Mouse (Mus musculus) E14TG2a.4 (cell line): ENCODE results near the gene Elf1.
"Not testable (repeated sequence)": the region's sequence is repeated elsewhere in the genome, so short reads cannot be mapped to it uniquely, and the experiment has no call there.

Source experiments
- H3K27me3 ChIP-seq: 2 replicates; pipeline ENCODE4 v1.6.1; 2014; ENCODE audit warnings: low read length, control low read depth; ENCODE audit not compliant: insufficient read depth
- H3K36me3 ChIP-seq: 2 replicates; pipeline ENCODE4 v1.6.1; 2014; ENCODE audit warnings: low read length, control low read depth; ENCODE audit not compliant: insufficient read depth
- H3K4me1 ChIP-seq: replicated peaks from 2 replicates; pipeline ENCODE4 v1.6.1; 2014; ENCODE audit warnings: low read depth, low read length, control low read depth
- H3K4me3 ChIP-seq: replicated peaks from 2 replicates; pipeline ENCODE4 v1.5.1; 2014; ENCODE audit warnings: mild to moderate bottlenecking, low read length
- H3K9me3 ChIP-seq: 2 replicates; pipeline ENCODE4 v1.6.1; 2014; ENCODE audit warnings: low read length, control low read depth
- CTCF ChIP-seq: conservative IDR thresholded peaks from 2 replicates; pipeline ENCODE4 v1.5.1; 2014; ENCODE audit warnings: low read length
- NANOG ChIP-seq: IDR thresholded peaks from 2 replicates; pipeline ENCODE4 v1.6.1; 2014; ENCODE audit warnings: borderline replicate concordance, low read length, mixed read lengths
- POU5F1 ChIP-seq: IDR thresholded peaks from 2 replicates; pipeline ENCODE4 v1.6.1; 2014; ENCODE audit warnings: low read length, borderline replicate concordance

The Elf1 gene

DNA sequence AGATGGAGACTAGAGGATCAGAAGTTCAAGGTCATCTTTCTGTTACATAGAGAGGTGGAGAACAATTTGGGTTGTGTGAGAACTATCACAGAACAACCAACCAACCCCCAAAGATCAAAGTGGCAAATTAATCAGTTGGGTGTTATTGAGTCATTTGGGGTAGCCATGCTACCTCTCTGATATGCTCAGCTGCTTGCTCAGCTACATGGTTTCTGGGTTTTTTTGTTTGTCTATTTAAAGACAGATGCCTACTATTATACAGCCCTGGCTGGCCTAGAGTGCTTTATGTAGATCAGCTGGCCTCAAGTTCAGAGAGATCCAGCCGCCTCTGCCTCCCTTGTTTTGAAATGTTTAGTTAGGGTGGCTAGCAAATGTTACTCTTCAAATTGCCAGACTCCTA, 40.1 kb downstream of the Elf1 start:
- H3K9me3 ChIP-seq = no peaks in the 10 kb centered on the region
- TF ChIP-seq NANOG = no peak
- no peak for TF ChIP-seq CTCF
- no peak for TF ChIP-seq POU5F1
- no peaks in the 10 kb centered on the region for H3K36me3 ChIP-seq
- H3K27me3 ChIP-seq = no peaks in the 10 kb centered on the region
- H3K4me3 ChIP-seq = no peak overlapping the region
- H3K4me1 ChIP-seq = peaks cover 17% of the 10 kb centered on the region

DNA sequence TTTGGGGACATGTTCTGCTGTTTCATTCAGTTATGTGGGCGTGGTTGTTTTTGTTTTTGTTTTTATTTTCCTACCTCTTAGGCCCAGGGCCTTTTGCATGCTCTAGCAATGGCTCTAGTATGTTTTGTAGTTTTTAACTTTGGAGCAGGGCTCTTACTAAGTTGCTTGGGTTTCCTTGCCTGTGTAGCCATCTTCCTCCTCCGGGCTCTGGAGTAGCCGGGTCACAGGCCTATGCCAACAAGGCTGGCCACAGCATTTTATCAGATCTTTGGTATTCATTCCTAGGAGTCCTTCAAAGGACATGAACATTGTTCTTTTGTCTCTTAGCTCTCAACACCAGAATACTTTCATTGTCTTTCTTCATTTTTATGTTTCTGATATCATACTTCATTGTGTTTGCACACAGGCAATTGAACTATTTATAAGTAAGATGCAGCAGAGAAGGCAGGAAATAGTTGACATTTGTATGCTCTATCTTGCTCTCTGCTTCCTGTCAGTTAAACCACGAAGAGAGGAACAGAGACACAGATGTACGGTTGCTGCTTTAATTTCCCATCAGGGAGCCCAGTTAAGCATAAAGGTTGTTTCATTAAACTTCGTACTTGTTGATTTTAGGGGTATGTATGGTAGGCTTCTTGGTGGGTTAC, 40.6 kb downstream of the Elf1 start:
- peaks cover 13% of the 10 kb centered on the region for H3K4me1 ChIP-seq
- H3K9me3 ChIP-seq = no peaks in the 10 kb centered on the region
- H3K36me3 ChIP-seq = no peaks in the 10 kb centered on the region
- TF ChIP-seq NANOG (no peak), CTCF (no peak)
- H3K27me3 ChIP-seq = no peaks in the 10 kb centered on the region
- no peak overlapping the region for H3K4me3 ChIP-seq

DNA sequence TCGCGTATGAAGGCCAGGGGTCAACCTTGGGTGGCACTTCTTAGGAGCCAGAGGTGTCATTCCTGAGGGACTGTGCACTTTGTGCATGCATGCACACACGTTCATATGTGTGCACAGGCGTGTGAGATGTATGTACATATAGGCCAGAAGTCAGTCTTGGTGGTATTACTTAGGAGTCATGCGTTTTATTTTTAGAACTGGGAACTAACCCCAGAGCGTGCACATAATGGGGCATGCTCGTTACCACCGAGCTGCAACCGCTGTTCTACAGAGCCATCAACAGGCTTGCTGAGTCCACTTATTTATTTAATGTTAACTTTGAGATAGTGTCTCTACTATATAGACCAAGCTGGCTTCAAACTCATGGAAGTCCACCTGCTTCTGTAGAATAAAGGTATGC, 41.4 kb downstream of the Elf1 start:
- TF ChIP-seq CTCF (no peak), POU5F1 (no peak), NANOG (no peak)
- H3K9me3 ChIP-seq = no peaks in the 10 kb centered on the region
- H3K27me3 ChIP-seq = no peaks in the 10 kb centered on the region
- no peaks in the 10 kb centered on the region for H3K36me3 ChIP-seq
- H3K4me3 ChIP-seq = no peak overlapping the region
- H3K4me1 ChIP-seq = peaks cover 5% of the 10 kb centered on the region

DNA sequence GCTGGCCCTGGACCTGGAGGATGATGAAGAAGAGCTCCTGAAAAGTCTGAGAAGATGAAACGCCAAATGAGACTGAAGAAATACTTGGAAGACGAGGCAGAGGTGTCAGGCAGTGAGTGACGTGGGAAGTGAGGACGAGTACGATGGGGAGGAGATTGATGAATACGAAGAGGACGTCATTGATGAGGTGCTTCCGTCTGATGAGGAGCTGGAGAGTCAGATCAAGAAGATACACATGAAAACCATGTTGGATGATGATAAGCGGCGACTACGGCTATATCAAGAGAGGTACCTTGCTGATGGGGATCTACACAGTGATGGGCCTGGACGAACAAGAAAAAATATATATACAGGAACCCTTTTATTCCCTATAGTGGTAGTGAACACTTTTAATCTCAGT, 45.1 kb downstream of the Elf1 start:
- H3K4me3 ChIP-seq, H3K9me3 ChIP-seq, H3K27me3 ChIP-seq, H3K4me1 ChIP-seq, H3K36me3 ChIP-seq: not testable (repeated sequence)

DNA sequence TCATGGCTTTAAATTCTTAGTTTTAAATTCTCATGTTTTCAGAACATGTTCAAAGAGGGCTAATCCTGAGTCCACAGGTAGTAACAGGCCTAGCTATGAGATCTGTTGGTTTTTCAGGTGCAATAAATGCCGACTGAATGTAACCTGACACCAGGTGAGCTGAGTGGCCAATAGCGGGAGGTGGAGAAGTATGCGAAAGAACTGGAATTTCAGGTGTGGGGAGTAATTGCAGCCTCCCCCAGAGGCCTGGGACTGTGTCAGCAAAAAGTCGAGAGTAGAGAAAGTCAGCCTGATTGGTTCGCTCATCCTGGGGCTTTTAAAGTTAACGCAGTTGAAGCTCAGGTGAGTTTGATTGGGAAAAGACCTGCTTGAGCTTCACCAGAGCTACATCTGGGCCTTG, 46.7 kb downstream of the Elf1 start:
- H3K4me3 ChIP-seq = no peak overlapping the region
- no peaks in the 10 kb centered on the region for H3K36me3 ChIP-seq
- TF ChIP-seq POU5F1 (no peak), CTCF (no peak), NANOG (no peak)
- no peaks in the 10 kb centered on the region for H3K9me3 ChIP-seq
- H3K27me3 ChIP-seq = no peaks in the 10 kb centered on the region
- peaks cover 10% of the 10 kb centered on the region for H3K4me1 ChIP-seq

DNA sequence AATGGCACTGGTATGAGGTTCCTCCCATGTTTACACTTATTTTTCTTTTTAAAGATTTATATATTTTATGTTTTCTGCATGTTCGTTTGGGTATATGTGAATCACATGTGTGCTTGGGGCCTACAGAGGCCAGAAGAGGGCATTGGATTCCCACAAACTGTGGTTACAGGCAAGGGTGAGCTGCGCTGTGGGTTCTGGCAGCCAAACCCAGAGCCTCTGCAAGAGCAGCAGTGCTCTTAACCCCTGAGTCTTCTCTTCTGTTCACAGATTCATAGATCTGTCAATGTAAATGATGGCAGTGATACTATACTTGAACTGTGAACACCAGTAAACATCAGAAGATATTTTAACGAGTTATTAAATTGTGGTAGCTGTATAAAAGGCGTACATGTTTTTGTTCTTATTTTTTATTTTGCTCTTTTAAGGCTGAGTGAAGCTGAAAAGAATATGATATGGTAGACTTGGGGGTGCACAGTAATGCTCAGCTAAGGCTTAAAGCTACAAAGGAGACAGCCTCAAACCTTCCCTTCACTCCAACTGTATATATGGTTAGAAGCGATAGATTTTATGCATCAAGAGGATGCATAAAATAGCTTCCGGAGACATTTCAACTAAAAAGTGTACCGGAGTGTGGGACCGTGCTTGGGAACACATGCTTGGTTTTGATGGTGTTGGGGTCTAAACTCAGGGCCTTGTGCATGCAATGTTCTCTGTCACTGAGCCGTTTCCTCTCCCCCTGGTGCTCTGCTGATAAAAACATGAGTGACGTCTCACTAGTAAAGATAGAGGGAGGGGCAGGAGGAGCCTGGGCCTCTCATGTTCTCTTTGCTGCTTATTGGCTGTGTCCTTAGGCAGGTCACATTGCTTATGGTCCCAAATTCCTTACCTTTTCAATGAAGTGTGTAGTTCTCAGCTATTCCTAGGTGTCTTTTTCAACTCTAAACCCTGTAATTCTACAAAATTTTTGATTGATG, 48.9 kb downstream of the Elf1 start:
- H3K4me3 ChIP-seq = no peak overlapping the region

DNA sequence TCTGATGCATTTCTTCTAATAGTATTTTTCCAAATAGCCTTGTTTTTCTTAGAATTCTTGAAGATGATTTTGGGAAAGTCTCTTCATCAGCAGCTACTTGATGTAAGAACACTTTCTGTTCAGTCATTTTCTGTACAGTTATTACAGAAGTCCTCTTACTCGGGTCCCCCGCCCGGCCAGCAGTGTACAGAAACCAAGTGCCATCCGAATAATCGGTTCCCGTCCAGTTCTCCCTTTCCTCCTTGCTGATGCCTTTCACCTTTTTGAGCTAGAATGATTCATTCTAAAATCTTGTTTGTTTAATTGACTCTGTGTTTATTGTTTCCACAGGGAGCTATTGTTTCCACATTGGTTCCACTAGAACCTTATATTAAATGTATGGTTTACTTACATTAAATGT, 49.8 kb downstream of the Elf1 start:
- no peaks in the 10 kb centered on the region for H3K36me3 ChIP-seq
- no peak overlapping the region for H3K4me3 ChIP-seq
- H3K9me3 ChIP-seq = no peaks in the 10 kb centered on the region
- TF ChIP-seq NANOG (no peak), CTCF (no peak), POU5F1 (no peak)
- H3K27me3 ChIP-seq = no peaks in the 10 kb centered on the region
- H3K4me1 ChIP-seq = peaks cover 10% of the 10 kb centered on the region

More for the DNA sequence above, 48.9 kb downstream of the Elf1 start:
- Histone ChIP-seq H3K36me3 (no peaks in the 10 kb centered on the region), H3K9me3 (no peaks in the 10 kb centered on the region), H3K27me3 (no peaks in the 10 kb centered on the region), H3K4me1 (peaks cover 10% of the 10 kb centered on the region)
- TF ChIP-seq NANOG (no peak), POU5F1 (no peak), CTCF (no peak)

DNA sequence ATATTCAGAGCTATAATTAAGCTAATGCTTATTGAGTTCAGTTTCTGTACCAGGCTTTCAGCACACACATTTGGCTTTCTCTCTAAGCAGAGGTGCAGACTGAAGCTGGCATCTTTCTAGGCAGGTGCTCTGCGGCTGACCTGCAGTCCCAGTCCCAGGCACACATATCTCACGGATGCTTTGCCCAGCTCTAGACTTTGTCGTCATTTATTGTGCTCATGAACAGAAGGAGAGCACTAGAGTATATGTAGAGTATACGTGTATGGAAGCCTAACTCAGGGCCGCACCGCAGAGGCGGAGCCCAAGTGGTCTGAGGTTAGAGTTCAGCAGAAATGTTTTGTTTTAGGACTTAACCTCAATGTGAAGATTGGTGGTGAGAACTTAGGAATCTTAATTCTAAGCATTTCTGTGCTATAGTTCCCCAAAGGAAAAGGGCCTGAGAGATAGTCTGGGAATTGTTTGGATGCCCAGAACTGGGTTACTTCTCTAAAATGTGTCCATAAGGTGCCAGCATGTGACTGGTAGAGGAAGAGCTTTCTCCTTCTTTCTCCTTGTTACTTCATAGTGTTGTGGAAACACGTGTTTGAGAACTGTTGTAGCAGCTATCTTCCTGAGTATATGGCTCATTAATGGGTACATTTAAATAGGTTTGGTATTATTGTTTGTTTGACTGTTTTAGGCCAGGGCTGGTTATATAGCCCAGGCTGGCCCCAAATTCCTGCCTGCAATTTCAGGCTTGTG, 51.2 kb downstream of the Elf1 start:
- Histone ChIP-seq H3K9me3 (no peaks in the 10 kb centered on the region), H3K4me3 (no peak overlapping the region), H3K27me3 (no peaks in the 10 kb centered on the region), H3K36me3 (no peaks in the 10 kb centered on the region), H3K4me1 (peaks cover 10% of the 10 kb centered on the region)
- TF ChIP-seq CTCF (no peak), NANOG (no peak), POU5F1 (no peak)

DNA sequence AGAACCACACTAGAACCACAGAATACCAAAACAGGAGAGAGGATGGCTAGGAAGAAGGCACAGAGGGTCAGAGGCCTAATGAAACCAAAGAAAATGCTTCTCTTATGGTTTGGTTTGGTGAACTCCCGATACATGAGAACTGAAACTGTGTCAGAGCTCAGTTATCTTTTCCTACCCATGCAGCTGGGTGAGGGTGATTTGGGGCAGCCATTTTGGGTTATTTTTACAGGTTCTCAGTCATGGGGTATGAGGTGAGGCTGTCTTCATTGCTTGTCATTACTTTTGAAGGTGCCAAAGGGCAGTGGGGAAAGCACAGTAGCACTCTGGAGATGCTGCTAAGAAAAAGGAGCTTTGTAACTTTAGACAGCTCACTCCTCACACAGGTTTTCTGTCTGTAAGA, 52.4 kb downstream of the Elf1 start:
- Histone ChIP-seq H3K4me1 (0 out of 2 replicates have a peak, but pooled peaks cover 2% of the 10 kb centered on the region), H3K4me3 (no peak overlapping the region), H3K9me3 (no peaks in the 10 kb centered on the region), H3K27me3 (no peaks in the 10 kb centered on the region), H3K36me3 (no peaks in the 10 kb centered on the region)
- TF ChIP-seq POU5F1 (no peak), CTCF (no peak), NANOG (no peak)
